In genomic region chr8:86908536-86908935, GRCm38 (mm10) we compare ENCODE assay signal across 8 mouse cellular contexts. TPM values are rescaled to one million over a fixed set of nuclear protein-coding genes. Genes with fewer than 3 reads are reported as not detected.
DNase-seq lines count a peak whose midpoint lies in the region; ATAC-seq and TF ChIP-seq lines count a peak whose summit lies in the region.

No protein-coding gene starts in this region.

- TF ChIP-seq CTCF in E14TG2a.4 (conservative IDR thresholded peaks at IDR 0.05; ENCODE audit: low read length), result peak; percentile 80
- peak; percentile 76 for TF ChIP-seq CTCF in lung, adult 2 months (IDR thresholded peaks at IDR 0.05; ENCODE audit: insufficient read depth, low read length)

- no peaks in the 10 kb centered on the region for H3K36me3 ChIP-seq in E14TG2a.4 (ENCODE audit: insufficient read depth, low read length)

- no peak for TF ChIP-seq POLR2A in lung, adult 2 months (IDR thresholded peaks at IDR 0.05; ENCODE audit: borderline replicate concordance, extremely low read depth, low read depth, low read length)

- H3K9me3 ChIP-seq in E14TG2a.4 (ENCODE audit: low read length), result no peaks in the 10 kb centered on the region

- 14% methylated on average over 6 of the region's 6 CpGs for WGBS in lung, adult 2 months

- peak; percentile 66; the same call in 1 of the 2 replicates for ATAC-seq in cerebellum, adult (ENCODE audit: insufficient number of reproducible peaks, low FRiP score, low TSS enrichment)

- peak; percentile 58 to 91 for DNase-seq in adrenal gland, adult (ENCODE audit: inconsistent age in 2 of 2, low spot score in 1 of 2)
- no peak for DNase-seq in adrenal gland, adult 8-10 months
- peak; percentile 37 to 74 for DNase-seq in frontal cortex, postnatal 10 days (ENCODE audit: low spot score in 2 of 2)
- DNase-seq in kidney, postnatal 4 days, result peak; percentile 88 to 89
- DNase-seq in lung, adult 2 months, result peak; percentile 69
- DNase-seq in right cerebral cortex, postnatal 4 days, result peak; percentile 90

- peaks cover 14% of the 10 kb centered on the region for H3K4me1 ChIP-seq in E14TG2a.4 (replicated peaks; ENCODE audit: low read depth, low read length)
- no peaks in the 10 kb centered on the region for H3K4me1 ChIP-seq in lung, adult 2 months (ENCODE audit: control insufficient read depth, insufficient read depth, low read length)

- H3K27me3 ChIP-seq in E14TG2a.4 (ENCODE audit: insufficient read depth, low read length), result no peaks in the 10 kb centered on the region

- H3K4me3 ChIP-seq in E14TG2a.4 (replicated peaks; ENCODE audit: low read length), result no peak overlapping the region
- H3K4me3 ChIP-seq in lung, adult 2 months (replicated peaks; ENCODE audit: extremely low read depth, low read depth, low read length), result no peak overlapping the region

RNA-seq across cellular contexts. Expression of gene N4bp1, which starts 23.5 kb away (rescaled TPM):
- total RNA-seq in adrenal gland, adult 8-10 months (2022), result 10 to 100 TPM; 33.9 to 38.5 (median 36.1) TPM
- 13.5 and 18.9 TPM in 2 replicates for polyA plus RNA-seq in lung, adult 2 months (2012; rRNA removed)
